Mouse (Mus musculus) T-helper 17 cell (primary cell): ENCODE measurements around the gene Rbms1.

Source experiments
- in situ Hi-C, 2 experiments: fragments of 300-600 bp; cut with MboI, MseI; formaldehyde crosslinking; loops; 1 replicate in 1 of 2; 2 replicates in 1 of 2; pipeline ENCODE4 v1.15.1; 2025; ENCODE audit warnings: high pct_unique_total_duplicates in 2 of 2

Gene Rbms1

DNA sequence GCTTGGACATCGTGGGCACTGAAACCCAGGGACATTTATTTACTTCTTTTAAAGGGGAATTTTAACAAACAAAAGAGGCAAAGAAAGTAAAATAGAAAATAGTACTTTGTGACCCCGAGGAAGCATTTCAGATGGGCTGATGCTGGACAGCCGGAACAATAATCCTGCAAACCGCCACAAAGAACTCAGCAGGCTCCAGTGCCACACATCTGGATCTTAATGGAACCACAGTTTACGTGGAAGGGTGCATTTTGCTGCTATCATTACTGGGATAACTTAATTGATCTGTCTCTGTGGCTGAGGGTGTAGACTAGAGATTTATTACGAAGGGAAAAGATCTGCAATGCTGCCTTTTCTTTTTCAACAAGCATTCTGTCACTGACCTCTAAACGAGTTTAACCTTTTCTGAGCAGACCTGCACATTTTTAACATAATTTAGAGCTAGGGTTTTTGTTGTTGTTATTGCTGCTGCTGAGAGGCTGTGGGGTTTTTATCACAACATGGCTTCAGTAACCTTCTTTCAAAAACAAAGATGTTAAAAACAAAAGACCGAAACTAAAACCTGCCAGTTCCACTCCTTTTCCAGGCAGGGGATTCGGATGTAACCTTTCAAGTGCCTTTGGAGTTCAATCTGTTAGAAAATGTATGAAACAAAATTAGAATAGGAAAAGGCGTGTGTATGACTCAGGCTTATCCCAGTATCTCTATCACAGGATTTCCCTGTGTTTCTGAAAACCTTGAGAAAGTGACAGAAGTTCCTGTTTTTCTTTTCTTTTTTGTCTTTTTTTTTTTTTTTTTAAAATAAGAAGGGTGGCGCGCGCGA is 82.8 kb downstream of the Rbms1 start:
- in situ Hi-C loops: loop anchor here in 1 of 2 experiments (10.0 kb wide), 1 partner anchor 1775 kb away; no protein-coding TSS in a partner anchor

DNA sequence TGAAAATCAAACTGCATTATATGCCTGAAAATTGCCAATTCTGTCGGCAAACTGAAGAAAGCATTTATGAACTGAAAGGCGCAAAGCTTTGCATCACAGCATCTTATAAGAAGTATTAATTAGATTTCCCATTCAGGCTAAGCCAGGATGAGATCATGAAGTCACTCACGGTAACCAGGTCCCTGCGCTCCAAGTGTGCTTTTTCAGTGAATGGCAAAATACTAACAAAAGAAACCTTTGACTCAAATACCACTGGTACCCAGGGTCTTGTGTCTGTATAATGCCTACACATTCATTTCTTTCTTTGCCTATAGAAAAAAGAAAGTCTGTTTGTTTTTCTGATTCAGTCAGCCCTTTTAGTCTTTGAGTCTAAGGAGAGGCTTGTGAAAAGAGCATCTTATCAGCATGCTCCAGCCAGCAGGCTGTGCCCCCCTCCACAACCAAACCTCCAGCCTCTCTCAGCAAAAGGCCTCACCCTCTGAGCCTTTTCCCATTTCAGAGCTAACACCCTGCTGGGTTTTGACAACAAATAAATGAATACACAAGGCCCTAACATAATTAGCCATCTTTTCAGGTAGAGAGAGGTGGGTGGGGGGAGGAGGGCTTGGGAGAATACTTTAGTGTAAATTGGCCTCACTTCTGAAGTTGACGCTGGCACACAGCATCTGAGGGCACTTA is 83.7 kb downstream of the Rbms1 start:
- in situ Hi-C loops: no loop called here

DNA sequence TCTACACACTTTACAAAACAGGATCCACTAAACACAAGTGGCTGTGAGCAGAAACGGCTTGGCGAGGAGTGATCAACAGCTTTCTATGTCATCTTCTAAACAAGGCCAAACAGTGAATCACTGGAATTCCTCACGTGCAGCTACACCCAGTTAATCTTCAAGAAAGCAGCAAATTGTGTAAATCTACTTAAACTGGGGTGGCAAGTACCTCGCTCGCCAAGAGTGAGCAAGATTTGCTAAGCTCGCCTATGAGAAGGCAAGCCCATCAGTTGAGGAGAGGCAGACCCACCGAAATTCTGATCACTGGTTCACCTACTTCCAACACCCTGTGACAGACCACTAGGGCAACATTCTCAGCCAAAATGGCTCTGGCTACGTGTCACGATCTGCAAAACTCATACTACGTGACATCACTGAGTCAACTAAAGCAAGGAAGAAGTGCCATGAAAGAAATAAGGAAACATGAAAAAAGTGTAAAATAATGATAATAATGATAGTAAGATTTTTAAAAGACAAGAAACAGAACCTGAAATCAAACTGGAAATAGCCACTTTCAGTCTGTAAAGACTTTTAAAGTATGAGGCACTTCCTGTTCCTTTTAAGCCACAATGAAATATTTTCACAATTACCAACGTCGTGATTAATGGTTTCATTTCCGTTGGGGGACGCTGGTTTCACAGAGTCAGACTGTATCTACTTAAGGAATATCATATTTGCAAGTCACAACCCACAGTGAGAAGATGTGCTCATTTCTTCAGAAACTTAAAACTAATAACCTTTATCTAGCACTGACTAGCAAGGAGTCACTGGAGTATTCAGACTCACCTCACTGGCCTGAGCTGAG is 85.2 kb downstream of the Rbms1 start:
- in situ Hi-C loops: no loop called here

DNA sequence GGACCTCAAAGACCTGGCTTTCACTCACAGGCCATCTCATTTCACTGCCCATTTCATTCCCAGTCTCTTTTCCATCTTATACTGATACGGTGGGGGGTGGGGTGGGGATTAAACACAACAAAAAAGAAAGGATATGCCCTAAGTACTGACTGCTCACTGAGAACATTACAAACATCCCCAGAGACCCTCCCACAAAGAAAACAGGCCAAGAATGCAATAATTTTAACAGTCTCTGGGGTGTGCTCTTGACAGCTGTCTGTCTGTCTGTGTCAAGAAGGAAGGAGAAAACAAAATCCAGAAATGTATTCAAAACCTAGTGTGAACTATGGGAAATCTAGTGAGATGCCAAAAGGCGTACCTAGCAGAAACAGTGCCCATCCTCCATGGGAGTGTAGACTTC is 86.1 kb downstream of the Rbms1 start:
- in situ Hi-C loops: no loop called here

DNA sequence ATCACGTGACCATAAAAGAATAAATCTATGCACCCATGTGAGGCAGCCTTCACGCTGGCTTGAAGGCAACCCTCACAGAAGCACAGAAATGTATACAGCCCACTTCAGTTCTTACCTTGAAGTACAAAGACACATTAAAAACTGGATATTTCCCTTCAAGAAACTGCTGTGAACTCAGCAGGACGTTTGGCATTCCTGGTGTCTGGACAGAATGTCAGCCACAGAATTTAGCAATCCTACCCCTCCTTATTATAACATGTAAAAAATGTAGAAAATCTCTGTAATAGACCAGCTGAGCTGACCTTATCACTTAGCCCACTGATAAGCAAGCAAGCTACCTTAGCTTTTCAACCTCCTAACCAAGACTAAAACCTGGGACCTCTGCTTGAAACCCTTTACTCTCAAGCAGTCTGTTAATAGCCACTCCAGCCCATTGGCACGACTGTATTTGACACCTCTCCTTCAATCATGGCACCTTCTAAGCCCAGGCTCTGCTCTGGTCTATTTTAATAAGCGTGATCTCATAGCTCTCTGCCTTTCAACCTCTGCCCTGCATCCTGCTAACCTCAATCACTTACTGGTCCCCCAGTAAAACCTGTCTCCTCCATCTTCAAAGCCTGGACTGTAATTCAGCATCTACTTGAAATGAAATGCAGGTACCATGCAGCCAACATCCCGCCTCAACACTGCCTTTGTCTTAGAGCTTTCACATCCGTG is 90.7 kb downstream of the Rbms1 start:
- in situ Hi-C loops: no loop called here

DNA sequence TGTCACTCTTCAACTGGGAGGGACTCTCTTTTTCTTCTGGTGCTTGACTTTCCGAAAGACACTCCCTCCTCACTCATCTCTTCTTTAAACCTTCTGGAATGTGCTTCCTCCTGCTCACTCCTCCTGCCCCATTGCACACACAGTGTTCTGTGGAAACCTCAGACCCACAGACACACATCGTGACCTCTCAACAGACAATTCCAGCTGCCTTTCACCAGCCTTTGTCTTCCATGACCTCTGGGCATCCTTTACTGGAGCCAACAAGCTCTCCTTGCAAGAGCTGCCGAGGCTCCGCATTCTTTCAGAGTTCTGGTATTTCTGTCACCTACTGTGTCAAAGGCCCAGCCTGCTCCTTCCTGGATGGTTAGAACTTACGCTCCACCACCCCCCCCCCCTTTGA is 92.0 kb downstream of the Rbms1 start:
- in situ Hi-C loops: no loop called here

DNA sequence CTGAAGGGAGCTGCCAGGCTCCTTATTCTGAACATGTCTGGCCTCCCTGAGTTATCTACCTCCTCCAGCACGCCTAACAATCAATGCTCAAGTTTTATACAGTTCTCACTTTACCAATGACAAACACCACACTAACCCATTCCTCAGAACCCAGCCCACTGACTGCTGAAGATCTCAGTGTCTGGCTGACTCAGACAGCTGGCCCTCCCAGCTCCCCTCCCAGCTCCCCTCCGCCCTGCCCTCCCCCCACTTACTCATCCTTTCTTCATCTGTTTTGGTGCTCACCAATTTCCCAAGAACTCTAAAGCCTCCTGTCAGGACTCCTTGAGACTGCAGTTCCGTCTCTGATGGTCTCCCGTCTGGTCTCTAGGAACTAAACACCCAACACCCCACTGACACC is 92.5 kb downstream of the Rbms1 start:
- in situ Hi-C loops: no loop called here

DNA sequence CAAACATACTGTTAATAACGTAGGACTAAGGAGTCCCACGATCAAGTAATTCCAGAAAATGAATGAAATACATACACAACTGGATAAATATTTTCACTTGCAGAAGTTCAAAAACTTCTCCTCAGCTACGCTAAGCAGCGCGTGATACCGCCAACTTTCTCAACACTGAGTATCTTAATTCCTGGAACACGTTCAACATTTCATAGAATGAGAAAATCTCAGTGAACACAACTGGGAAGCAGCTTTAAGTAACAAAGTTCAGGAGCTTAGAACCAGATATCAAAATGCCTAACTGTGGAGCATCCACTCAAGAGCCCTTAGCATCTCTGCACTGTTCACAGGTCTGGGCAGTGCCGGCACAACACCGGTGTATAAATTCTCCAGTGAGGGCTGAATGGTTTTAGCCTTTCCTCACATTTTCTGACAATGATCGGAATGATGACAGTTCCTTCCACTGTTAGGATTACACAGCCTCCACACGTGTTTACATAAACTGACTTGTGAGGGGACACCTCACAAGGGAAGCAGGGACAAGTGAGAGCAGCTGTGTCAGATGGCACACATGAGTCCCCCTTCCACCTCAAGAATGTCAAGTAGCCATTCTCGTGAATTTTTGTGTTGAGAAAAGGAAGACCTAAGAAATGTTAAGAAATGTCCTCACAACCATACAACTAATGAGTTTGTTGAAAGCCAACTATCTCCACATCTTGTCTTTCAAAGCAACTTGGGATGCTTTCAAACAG is 93.8 kb downstream of the Rbms1 start:
- in situ Hi-C loops: loop anchor here (5.0 to 10.0 kb wide), 3 partner anchors 494 to 723 kb away; no protein-coding TSS in a partner anchor

DNA sequence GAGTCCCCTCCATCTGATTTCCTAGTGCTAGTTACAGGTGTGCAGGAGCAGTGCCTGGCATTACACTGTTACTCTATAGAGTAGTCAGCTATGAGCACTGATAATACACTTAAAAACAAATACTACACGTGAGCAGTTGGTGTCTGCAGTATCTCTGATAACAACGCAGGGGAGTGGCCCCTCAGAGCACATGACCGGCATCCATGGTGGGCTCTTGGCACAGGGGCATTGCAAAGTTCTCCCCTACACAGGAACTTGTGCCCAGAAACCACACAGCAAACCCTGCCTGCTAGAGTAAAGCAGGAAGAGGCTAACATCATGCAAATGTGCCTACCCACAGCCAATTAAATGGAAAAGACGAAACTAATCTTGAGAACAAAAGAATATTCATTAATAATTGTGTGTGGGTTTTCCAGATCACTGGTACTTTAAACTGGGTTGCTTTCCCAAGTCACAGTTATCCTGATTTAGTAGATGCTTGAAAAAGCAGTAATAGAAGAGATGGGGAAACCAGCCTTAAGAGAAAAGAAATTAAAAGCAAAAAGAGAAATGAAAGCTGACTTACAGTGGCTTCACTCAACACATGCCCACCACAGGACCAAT is 94.8 kb downstream of the Rbms1 start:
- in situ Hi-C loops: loop anchor here (5.0 to 10.0 kb wide), 3 partner anchors 493 to 724 kb away; no protein-coding TSS in a partner anchor

DNA sequence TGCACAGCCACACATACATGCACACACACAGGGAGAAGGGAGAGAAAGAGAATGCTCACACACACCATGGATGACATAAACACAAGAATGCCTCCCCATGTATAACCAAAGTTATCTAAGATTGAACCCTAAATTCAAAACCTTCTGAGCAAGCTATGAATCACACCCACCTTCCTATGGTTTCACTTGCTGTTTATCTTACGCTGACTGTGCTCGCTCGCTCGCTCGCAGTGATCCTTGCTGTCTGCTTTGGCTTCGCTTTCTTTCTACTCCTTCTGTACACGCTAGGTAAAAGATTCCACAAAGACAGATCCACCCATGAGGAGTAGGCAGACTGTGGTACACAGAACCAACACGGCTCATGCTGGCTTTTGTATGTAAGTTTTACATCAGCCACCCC is 95.7 kb downstream of the Rbms1 start:
- in situ Hi-C loops: loop anchor here (5.0 to 10.0 kb wide), 3 partner anchors 493 to 725 kb away; no protein-coding TSS in a partner anchor

DNA sequence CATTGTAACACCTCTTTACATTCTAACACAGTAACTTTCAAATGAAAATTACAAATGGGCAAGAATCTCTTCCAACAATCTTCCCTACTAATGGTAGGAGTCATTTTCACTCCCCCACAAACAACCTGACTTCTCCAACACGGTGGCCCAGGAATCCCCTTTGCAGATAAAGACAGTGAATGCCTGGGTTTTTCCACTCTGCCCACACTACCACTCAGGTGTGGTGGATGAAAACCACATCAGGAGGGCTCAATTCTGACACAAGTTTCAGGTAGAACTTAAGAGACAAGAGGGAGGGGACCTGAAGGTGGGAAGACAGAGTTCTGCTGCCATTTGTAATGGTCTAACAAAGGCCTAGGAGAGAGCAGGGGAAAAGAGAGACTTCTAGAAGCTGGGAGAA is 97.1 kb downstream of the Rbms1 start:
- in situ Hi-C loops: loop anchor here (5.0 to 10.0 kb wide), 3 partner anchors 491 to 726 kb away; no protein-coding TSS in a partner anchor

DNA sequence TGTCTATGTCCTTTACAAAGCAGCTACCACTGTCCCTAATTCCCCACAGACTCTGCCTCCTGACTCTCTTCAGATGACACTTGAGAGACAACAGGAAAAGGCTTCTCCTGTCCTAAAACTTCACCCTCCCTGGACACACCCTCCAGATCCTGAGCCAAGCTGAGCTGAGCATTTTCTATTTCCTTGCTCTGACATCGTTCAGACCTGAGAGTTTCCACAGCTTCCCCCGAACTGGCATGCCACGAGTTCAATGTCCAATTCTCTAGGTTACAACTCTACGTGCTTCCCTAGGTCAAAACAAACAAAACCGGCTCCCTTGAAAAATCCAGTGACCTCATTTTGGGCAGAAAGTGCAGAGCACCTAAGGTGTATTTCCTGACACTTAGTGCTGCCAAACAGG is 98.0 kb downstream of the Rbms1 start:
- in situ Hi-C loops: loop anchor here (5.0 to 10.0 kb wide), 3 partner anchors 490 to 727 kb away; no protein-coding TSS in a partner anchor

DNA sequence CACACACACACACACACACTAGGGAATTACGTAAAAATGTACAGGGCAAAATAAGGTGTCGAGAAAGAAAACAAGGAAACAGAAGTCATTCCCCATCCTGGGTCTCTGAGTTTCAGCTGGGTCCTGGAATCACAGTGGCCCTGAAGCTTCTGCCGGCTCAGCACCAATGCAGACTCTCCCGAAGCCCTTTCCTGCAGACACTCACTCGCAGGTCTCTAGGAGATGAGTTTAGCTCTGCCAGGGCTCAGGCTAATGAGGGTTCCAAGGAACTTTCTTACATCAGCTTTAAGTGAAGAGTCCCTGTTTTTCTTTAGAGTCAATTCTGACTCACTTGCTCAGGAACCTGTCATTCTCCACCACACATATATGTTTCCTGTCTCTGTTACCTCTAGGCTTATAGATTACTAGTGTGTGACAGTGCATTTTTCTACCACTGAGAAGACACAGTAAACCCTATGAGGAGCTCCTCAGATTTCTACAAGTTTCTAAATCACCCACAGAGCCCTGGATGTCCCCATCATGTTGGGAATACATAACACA is 98.7 kb downstream of the Rbms1 start:
- in situ Hi-C loops: loop anchor here in 1 of 2 experiments (10.0 kb wide), 2 partner anchors 490 to 620 kb away; no protein-coding TSS in a partner anchor

DNA sequence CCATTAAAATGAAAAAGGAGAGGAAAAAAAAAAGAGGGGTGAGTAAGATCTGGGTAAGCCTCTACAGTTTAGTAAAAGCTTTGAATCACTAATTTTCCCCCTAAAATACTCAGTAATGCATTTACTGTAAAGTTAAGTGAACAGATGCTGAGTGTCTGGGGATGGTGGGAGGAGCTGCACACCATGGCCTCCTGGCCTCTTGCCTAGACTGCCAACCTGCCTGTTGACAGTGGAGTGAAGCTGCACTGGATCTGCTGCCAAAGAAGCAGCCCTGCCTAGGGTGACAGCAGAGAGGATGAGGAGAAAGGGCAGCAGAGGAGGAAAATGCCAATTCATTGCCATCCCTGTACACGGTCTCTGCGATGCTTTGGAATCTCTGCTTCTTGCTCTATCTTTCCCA is 99.2 kb downstream of the Rbms1 start:
- in situ Hi-C loops: loop anchor here in 1 of 2 experiments (10.0 kb wide), 2 partner anchors 489 to 621 kb away; no protein-coding TSS in a partner anchor

DNA sequence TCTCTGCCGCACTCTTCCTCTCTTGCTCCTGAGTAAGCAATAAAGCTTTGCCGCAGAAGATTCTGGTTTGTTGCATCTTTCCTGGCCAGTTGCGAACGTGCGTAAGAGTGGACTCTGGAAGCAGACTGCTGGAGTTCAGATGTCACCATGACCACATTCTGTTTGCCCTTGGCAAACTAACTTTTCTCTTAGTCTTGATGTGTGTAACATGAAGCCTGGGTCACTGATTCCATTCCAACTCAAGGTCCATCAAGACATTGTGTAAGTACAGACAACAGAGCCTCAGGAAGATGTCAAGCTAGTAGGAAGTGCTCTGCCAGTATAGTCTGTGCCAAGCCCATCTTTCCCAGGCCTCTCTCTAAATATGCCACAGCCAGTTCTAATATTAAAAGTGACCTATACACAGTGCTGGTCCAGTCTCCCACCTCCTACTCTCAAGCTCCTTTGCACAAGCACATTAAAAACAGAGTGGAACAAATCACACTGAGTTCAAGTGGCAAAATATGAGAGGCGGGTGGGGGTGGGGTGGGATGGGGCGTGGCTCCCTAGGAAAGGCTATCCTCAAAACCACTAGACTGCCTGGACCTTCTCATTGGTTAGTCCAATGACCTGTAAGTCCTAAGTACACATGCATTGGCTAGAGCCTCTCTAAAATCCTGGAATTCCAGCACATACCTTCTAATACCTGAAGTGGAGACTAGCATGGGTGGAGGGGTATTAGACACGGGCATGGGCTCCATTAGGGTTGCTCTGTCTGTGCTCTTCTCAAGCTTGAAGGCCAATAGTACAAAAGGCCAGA is 99.9 kb downstream of the Rbms1 start:
- in situ Hi-C loops: loop anchor here in 1 of 2 experiments (10.0 kb wide), 2 partner anchors 488 to 622 kb away; no protein-coding TSS in a partner anchor

DNA sequence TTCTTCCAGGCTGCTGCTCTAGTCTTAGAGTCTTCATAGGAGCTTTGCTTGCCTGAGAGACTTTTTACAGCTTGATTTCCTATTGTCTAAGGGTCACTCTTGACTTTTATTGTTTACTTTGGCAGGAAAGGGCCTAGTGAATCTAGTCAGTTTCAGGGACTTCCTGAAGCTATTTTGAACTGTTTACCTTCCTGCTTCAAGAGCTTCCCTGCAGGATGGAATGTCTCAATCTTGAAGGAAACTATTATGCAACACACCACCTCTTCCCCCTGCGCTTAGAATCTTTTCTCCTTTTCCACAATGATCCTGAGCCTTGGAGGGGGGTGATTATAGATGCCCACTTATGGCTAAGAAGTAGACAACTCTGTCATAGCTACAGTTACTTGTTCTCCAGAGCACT is 104.9 kb downstream of the Rbms1 start:
- in situ Hi-C loops: no loop called here

DNA sequence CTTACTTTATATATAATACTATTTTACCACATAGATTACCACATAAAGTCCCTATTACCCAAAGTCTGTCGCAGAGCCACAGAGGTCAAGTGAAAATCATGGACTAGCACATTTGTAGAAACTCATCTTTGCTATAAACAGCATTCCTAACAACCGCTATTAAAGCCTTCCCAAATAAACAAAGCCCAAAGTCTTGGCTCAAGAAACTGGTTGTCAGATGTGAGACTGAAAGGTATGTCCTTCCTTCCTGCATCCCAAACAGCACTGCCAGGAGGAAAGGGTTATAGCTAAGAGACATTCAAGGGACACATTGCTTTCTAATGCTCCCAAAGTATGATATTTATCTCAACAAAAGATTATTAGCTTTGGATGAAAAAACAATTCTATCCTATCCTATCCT is 106.9 kb downstream of the Rbms1 start:
- in situ Hi-C loops: no loop called here

DNA sequence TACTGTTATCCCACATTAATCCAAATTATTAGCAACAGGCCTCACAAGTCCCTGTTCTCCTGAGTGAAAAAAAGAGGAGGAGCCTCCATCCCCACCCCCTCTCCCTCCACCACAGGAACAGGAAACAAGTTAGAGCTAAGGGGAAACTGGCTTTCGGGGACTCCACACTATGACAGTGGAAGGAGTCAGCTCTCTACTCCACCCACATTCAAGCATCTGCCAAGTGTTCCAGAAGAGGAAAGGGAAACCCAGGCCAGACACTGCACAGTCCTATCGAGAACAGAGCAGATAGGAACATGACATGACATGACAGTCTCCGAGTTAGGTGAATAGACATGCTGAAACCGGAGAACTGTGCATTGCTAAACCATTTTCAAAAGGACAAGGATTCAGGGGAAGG is 108.0 kb downstream of the Rbms1 start:
- in situ Hi-C loops: no loop called here

DNA sequence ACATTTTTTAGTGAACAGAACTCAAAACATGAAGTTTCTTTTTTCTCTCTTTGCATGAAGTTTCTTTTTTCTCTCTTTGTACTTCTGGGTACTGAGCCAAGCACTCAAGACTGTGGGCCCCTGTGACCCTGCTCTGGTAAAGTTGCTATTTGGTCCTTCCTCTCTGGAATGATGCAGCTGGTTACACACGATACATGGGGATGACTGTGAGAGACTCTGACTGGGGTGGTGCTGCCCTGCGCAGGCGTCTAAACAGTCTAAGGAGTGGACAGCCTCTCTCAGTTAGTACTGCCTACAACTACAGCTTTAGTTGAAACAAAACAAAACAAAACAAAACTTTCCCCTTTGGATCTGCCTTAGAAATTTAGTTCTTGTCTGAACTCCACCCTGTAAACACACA is 111.1 kb downstream of the Rbms1 start:
- in situ Hi-C loops: no loop called here
